7 mouse cellular contexts compared by ENCODE assay signal in genomic region chr9:40784374-40784967, GRCm38 (mm10). TPM values are rescaled to one million over a fixed set of nuclear protein-coding genes. Genes with fewer than 3 reads are reported as not detected.
DNase-seq lines count a peak whose midpoint lies in the region; ATAC-seq and TF ChIP-seq lines count a peak whose summit lies in the region.

No protein-coding gene starts in this region.

- peak; percentile 43 for DNase-seq in right cerebral cortex, postnatal 4 days
- DNase-seq in right cerebral cortex, postnatal 25 days = no peak
- DNase-seq in liver, embryonic 14.5 days (ENCODE audit: low read depth in 3 of 3, low spot score in 3 of 3) = no peak
- DNase-seq in cerebellum, adult 9-10 months = no peak
- no peak for DNase-seq in urinary bladder, adult 2 months (ENCODE audit: low spot score)
- DNase-seq in adrenal gland, postnatal 14 days = no peak

- peak overlapping the region; percentile 15; the same call in 1 of the 2 replicates for H3K4me2 ChIP-seq in forebrain, embryonic 15.5 days (replicated peaks)
- H3K4me2 ChIP-seq in liver, embryonic 14.5 days (ENCODE audit: low read depth) = peak overlapping the region; percentile 26

- peak; percentile 84 for ATAC-seq in forebrain, embryonic 15.5 days (replicated peaks)
- no peak for ATAC-seq in liver, embryonic 14.5 days (ENCODE audit: insufficient read depth)

- H3K27me3 ChIP-seq in forebrain, embryonic 15.5 days = no peaks in the 10 kb centered on the region
- no peaks in the 10 kb centered on the region; the same call in 1 of the 2 replicates for H3K27me3 ChIP-seq in liver, embryonic 14.5 days (ENCODE audit: control insufficient read depth, insufficient read depth, low read length)

- peak overlapping the region; percentile 34 for H3K9ac ChIP-seq in forebrain, embryonic 15.5 days (replicated peaks)
- H3K9ac ChIP-seq in liver, embryonic 14.5 days (replicated peaks) = no peak overlapping the region

- H3K4me1 ChIP-seq in forebrain, embryonic 15.5 days = peaks cover 21% of the 10 kb centered on the region
- H3K4me1 ChIP-seq in liver, embryonic 14.5 days (replicated peaks; ENCODE audit: control insufficient read depth in 2 of 2, insufficient read depth in 2 of 2, low read length in 1 of 2) = peaks cover 3 to 12% of the 10 kb centered on the region in 2 experiments; a peak in 2 of 4 replicates

- 2% methylated on average over 9 of the region's 9 CpGs for WGBS in forebrain, embryonic 15.5 days
- WGBS in liver, embryonic 14.5 days (ENCODE audit: insufficient replicate concordance) = 14% methylated on average over 9 of the region's 9 CpGs

- TF ChIP-seq CTCF in liver, embryonic 14.5 days (IDR thresholded peaks at IDR 0.05; ENCODE audit: low read depth) = no peak

- H3K27ac ChIP-seq in forebrain, embryonic 15.5 days (replicated peaks) = peak overlapping the region; percentile 68
- no peak overlapping the region for H3K27ac ChIP-seq in liver, embryonic 14.5 days

- H3K36me3 ChIP-seq in forebrain, embryonic 15.5 days = peaks cover 6% of the 10 kb centered on the region; the same call in 1 of the 2 replicates
- H3K36me3 ChIP-seq in liver, embryonic 14.5 days (replicated peaks; ENCODE audit: control insufficient read depth, insufficient read depth, low read depth) = no peaks in the 10 kb centered on the region

- H3K4me3 ChIP-seq in forebrain, embryonic 15.5 days = no peak overlapping the region
- H3K4me3 ChIP-seq in liver, embryonic 14.5 days (ENCODE audit: insufficient read depth in 1 of 2, low read depth in 2 of 2, low read length in 2 of 2) = no peak overlapping the region

- no peak for TF ChIP-seq EP300 in liver, embryonic 14.5 days (IDR thresholded peaks at IDR 0.05; ENCODE audit: low read depth)

- H3K9me3 ChIP-seq in forebrain, embryonic 15.5 days = no peaks in the 10 kb centered on the region
- no peaks in the 10 kb centered on the region for H3K9me3 ChIP-seq in liver, embryonic 14.5 days (ENCODE audit: control insufficient read depth, low read length)

RNA-seq across cellular contexts. Expression of gene Hspa8, which starts 16.3 kb away (rescaled TPM):
- polyA plus RNA-seq in forebrain, embryonic 15.5 days (2015; fragmentation: Nextera tagmentation; extraction: Ambion mirVana) = 3,198 TPM in 2 replicates
- 1,333 and 1,529 TPM in 2 replicates for polyA plus RNA-seq in liver, embryonic 14.5 days (2012; rRNA removed)
- polyA plus RNA-seq in liver, embryonic 14.5 days (2014; fragmentation: Nextera tagmentation; extraction: Ambion mirVana) = 1,148 and 1,204 TPM in 2 replicates
- 1,107 and 1,301 TPM in 2 replicates for polyA plus RNA-seq in urinary bladder, adult 2 months (2012; rRNA removed)
- total RNA-seq in adrenal gland, postnatal 14 days (2021) = 1,718 and 2,240 TPM in 2 replicates
